Mouse (Mus musculus) heart, embryonic 15.5 days (tissue): ENCODE results near the gene 4933414I15Rik. TPM values are rescaled to one million over a fixed set of nuclear protein-coding genes. Genes with fewer than 3 reads are reported as not detected.

Source experiments
- ATAC-seq: fragments of 200-750 bp; cut with Nextera tagmentation; replicated peaks from 2 replicates; pipeline ENCODE4 v1.8.0; 2017; ENCODE audit warnings: low read depth, moderate TSS enrichment; ENCODE audit not compliant: insufficient number of reproducible peaks, insufficient read depth, low FRiP score
- H3K27ac ChIP-seq: fragments of 300-500 bp; sonication (generic); 2 replicates; pipeline ENCODE4 v1.5.1; 2015; ENCODE audit warnings: mild to moderate bottlenecking, inconsistent platforms
- H3K27me3 ChIP-seq: fragments of 300-500 bp; sonication (generic); 2 replicates; pipeline ENCODE4 v1.6.1; 2015; ENCODE audit warnings: inconsistent platforms
- H3K36me3 ChIP-seq: fragments of 300-500 bp; sonication (generic); 2 replicates; pipeline ENCODE4 v1.6.1; 2015; ENCODE audit warnings: mild to moderate bottlenecking, inconsistent platforms
- H3K4me1 ChIP-seq: fragments of 300-500 bp; sonication (generic); replicated peaks from 2 replicates; pipeline ENCODE4 v1.6.1; 2015; ENCODE audit warnings: inconsistent platforms
- H3K4me2 ChIP-seq: fragments of 300-500 bp; sonication (generic); 2 replicates; pipeline ENCODE4 v1.6.1; 2015; ENCODE audit warnings: inconsistent platforms, mild to moderate bottlenecking, moderate library complexity
- H3K4me3 ChIP-seq: fragments of 300-500 bp; sonication (generic); 2 replicates; pipeline ENCODE4 v1.5.1; 2015; ENCODE audit warnings: mild to moderate bottlenecking, inconsistent platforms
- H3K9ac ChIP-seq: fragments of 300-500 bp; sonication (generic); 2 replicates; pipeline ENCODE4 v1.6.1; 2015; ENCODE audit warnings: mild to moderate bottlenecking, inconsistent platforms
- H3K9me3 ChIP-seq: fragments of 300-500 bp; sonication (generic); replicated peaks from 2 replicates; pipeline ENCODE4 v1.6.1; 2016; ENCODE audit warnings: inconsistent platforms
- WGBS: fragments of 180-500 bp; shearing (Covaris S2); methylation state at CpG from one replicate; pipeline ENCODE4 v1.1.7; 2015; ENCODE audit warnings: mixed read lengths; 5-methylcytosine and 5-hydroxymethylcytosine counted together
- polyA plus RNA-seq: library from polyadenylated mRNA; unstranded; fragments of >200 nt; fragmentation: Nextera tagmentation; extraction: Ambion mirVana; gene quantifications from 2 replicates; pipeline ENCODE4 v1.2.1, GENCODE M21; 2015

The 4933414I15Rik gene
- polyA plus RNA-seq, 1 experiment from 2014 or later: not detected

DNA sequence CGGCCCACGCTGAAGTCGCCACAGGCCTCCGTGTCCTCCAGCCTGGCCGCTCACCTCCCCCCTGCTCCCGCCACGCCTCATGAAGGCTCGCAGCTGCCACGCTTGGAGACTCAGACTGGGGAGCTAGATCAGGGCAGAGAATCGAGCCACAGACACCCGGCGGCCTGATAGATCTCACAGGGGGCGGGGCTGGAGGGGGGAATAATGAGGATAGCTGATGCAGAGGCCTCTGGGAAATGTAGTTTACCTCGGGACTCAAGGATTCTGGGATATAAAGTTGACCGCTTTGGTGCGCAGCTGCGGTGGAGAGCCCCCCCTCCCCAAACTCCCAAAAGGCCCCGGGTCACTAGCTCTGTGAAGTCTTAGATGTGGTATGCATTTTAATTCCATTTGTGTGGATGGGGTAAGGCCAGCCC lies 12.1 kb downstream of the 4933414I15Rik start, which contains the start of gene Zfp354b:
Gene Zfp354b (minus strand): TSS at position 183 of the 416 bp plus-strand sequence.
- Histone ChIP-seq H3K4me2 (peak within 1 kb of the TSS; percentile 94), H3K9me3 (no peaks in the 10 kb centered on the region), H3K4me3 (peak within 1 kb of the TSS; percentile 86), H3K27me3 (0 out of 2 replicates have a peak, but pooled peaks cover 2% of the 10 kb centered on the region), H3K9ac (peak within 1 kb of the TSS; percentile 76), H3K4me1 (peaks cover 9% of the 10 kb centered on the region; the same call in 1 of the 2 replicates), H3K27ac (peak within 1 kb of the TSS; percentile 57), H3K36me3 (no peaks in the 10 kb centered on the region)
- ATAC-seq: peak; percentile 89
- WGBS: 2% methylated on average over 18 of the region's 18 CpGs

DNA sequence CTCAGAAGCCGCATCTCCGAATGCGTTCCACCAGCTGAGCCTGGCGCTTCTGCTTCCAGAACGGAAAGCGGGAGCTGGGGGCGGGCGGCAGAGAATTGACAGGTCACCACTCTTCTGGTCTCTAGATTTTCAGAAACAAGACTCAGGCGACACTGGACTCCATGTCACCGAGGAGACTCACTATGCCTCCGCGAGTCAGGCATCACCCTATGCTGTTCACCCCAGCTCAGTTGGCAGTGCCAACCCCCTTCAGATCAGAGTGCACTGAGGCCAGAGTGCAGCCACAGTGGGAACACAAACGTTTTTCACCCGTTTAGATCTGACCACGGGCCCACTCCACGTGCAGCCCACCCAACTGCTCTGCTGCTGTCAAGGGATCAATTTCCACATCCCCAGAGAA lies 12.5 kb downstream of the 4933414I15Rik start:
- peak overlapping the region; percentile 76 for H3K9ac ChIP-seq
- H3K36me3 ChIP-seq: no peaks in the 10 kb centered on the region
- H3K4me3 ChIP-seq: peak overlapping the region; percentile 86
- 0 out of 2 replicates have a peak, but pooled peaks cover 2% of the 10 kb centered on the region for H3K27me3 ChIP-seq
- ATAC-seq: peak; percentile 63
- H3K4me2 ChIP-seq: peak overlapping the region; percentile 94
- H3K4me1 ChIP-seq: peaks cover 9% of the 10 kb centered on the region; the same call in 1 of the 2 replicates
- H3K27ac ChIP-seq: peak overlapping the region; percentile 57
- WGBS: under 1% methylated on average over 16 of the region's 16 CpGs
- no peaks in the 10 kb centered on the region for H3K9me3 ChIP-seq

DNA sequence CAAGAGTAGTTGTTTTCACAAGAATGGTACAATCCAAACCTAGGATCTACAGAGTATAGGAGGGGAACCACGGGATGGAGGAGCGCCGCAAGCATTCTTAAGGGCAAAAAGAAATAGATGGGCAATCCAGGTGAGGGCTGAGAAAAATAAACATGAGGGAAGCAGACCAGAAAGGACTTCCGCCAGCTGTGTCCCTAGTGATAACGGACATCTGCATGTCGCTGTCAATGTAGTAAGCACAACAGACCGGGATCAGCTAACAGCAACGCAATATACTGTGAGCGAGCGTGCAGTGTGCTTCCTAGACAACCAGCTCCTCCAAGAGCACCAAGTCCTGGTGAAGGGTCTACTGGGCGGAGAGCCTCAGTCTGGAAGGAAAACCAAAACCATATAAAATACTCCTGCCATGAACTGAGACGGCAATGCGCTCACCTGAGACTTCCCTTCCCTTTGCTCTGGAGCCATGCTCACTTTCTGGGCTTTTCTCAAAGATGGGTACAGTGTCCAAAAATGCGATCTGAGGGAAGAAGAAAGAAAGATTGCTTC lies 13.0 kb downstream of the 4933414I15Rik start:
- Histone ChIP-seq H3K4me2 (peak overlapping the region; percentile 94), H3K4me1 (peaks cover 9% of the 10 kb centered on the region; the same call in 1 of the 2 replicates), H3K9me3 (no peaks in the 10 kb centered on the region), H3K27me3 (0 out of 2 replicates have a peak, but pooled peaks cover 1% of the 10 kb centered on the region), H3K4me3 (peak overlapping the region; percentile 86), H3K9ac (peak overlapping the region; percentile 76), H3K27ac (no peak overlapping the region), H3K36me3 (no peaks in the 10 kb centered on the region)
- 18% methylated on average over 14 of the region's 14 CpGs for WGBS
- no peak for ATAC-seq

DNA sequence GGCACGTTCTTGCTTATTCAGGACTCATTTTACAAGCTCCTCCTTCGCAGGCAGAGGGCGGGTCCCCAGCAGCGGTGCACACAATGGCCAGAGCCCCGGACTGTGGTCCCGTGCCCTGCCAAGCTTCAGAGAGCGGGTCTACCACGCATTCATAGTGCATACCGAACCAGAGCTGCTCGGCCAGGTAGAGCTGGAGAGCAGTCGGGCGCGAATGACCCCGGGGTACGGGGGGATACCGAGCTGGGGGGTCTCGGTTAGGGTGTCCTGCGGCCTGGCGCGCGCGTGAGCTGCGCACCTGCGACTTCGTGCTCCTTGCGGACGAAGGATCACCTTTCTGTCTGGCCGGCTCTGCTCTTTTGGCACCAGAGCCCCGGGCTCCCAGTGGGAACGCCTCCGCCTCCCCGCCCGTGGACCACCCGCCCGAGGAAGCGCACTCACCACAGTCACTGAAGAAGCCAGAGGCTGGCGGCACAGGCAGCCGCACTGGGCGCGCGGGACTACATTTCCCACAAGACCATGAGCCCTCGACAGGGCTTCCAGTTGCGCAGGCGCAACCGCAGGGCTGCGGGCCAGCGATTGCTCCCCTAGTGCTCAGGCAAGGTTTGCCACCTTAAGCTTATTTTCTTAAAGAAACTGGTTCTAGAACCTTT lies 27.8 kb downstream of the 4933414I15Rik start, which contains the start of gene Zfp2:
Gene Zfp2 (minus strand): TSS at position 495 of the 650 bp plus-strand sequence.
- peaks cover 3% of the 10 kb centered on the region; the same call in 1 of the 2 replicates for H3K4me1 ChIP-seq
- no peaks in the 10 kb centered on the region for H3K9me3 ChIP-seq
- ATAC-seq: peak; percentile 97
- peaks cover 14% of the 10 kb centered on the region for H3K36me3 ChIP-seq
- H3K4me2 ChIP-seq: peak within 1 kb of the TSS; percentile 67
- peak within 1 kb of the TSS; percentile 77 for H3K9ac ChIP-seq
- WGBS: under 1% methylated on average over 47 of the region's 47 CpGs
- H3K4me3 ChIP-seq: peak within 1 kb of the TSS; percentile 78
- H3K27me3 ChIP-seq: no peaks in the 10 kb centered on the region
- peak within 1 kb of the TSS; percentile 55 for H3K27ac ChIP-seq

DNA sequence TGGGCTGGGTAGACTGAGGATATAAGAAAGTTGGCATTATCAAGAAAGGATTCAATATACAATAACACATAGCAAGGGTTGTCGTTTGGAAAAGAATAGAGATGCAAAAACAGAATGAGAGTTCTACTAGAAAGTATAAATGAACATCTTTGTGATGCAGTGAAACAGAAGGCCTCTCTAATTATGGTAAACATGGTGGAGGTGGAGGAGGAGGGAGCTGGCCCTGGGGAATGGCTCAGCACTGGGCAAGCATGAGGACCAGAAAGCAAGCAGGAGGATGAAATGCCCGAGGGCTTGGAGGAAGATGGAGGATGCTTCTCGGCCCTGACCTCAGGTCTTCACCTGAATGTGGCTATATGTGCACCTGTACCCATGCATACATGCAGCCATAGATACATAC lies 29.1 kb downstream of the 4933414I15Rik start:
- 84% methylated on average over 3 of the region's 3 CpGs for WGBS
- Histone ChIP-seq H3K9me3 (no peaks in the 10 kb centered on the region), H3K9ac (no peak overlapping the region), H3K36me3 (peaks cover 27% of the 10 kb centered on the region), H3K4me2 (no peak overlapping the region), H3K27ac (no peak overlapping the region), H3K27me3 (no peaks in the 10 kb centered on the region), H3K4me1 (peaks cover 3% of the 10 kb centered on the region; the same call in 1 of the 2 replicates), H3K4me3 (no peak overlapping the region)
- no peak for ATAC-seq

DNA sequence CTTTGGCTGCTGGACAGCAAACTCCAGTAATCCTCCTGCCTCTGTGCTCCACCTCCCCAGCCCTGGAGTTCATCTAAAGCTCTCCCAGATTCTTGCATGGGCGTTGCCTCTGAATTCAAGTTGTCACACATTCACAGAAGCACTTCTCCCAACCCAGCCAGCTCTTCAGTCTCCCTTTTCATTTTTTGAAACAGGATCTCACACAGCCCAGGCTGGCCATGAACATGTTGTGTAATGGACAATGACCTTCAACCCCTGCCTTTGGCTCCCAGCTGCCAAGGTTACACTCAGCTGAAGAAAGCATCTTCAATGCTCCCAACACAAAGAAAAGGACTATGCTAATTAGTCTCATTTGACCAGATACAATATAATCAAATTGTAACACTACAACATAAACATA lies 30.3 kb downstream of the 4933414I15Rik start:
- Histone ChIP-seq H3K27ac (no peak overlapping the region), H3K9ac (no peak overlapping the region), H3K27me3 (no peaks in the 10 kb centered on the region), H3K36me3 (peaks cover 38% of the 10 kb centered on the region), H3K4me3 (no peak overlapping the region), H3K9me3 (no peaks in the 10 kb centered on the region), H3K4me2 (no peak overlapping the region), H3K4me1 (peaks cover 3% of the 10 kb centered on the region; the same call in 1 of the 2 replicates)
- ATAC-seq: no peak
- WGBS: 90% methylated on average over 1 of the region's 1 CpGs

DNA sequence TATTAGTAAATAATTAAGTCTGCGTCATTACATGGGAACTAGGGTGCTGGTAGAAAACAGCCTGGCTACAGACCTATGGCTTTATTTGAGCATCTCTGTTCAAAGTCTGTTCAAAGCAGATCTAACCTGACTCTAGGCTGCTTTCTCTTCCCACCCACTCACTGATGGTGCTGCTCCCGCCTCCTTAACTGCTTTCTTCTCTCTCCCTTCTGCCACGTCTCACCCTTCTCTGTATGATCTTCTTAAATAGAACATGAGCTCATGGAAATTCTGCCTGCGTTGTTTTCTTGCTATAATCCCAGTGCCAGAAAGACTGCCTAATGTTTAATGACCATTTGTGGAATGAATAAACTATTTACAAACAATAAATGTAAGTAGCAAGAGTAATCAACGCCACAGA lies 35.4 kb downstream of the 4933414I15Rik start:
- Histone ChIP-seq H3K4me1 (no peaks in the 10 kb centered on the region), H3K27me3 (no peaks in the 10 kb centered on the region), H3K4me3 (no peak overlapping the region), H3K36me3 (peaks cover 86% of the 10 kb centered on the region), H3K27ac (no peak overlapping the region), H3K9me3 (peaks cover 2% of the 10 kb centered on the region), H3K4me2 (no peak overlapping the region), H3K9ac (no peak overlapping the region)
- 83% methylated on average over 5 of the region's 5 CpGs for WGBS
- ATAC-seq: no peak

DNA sequence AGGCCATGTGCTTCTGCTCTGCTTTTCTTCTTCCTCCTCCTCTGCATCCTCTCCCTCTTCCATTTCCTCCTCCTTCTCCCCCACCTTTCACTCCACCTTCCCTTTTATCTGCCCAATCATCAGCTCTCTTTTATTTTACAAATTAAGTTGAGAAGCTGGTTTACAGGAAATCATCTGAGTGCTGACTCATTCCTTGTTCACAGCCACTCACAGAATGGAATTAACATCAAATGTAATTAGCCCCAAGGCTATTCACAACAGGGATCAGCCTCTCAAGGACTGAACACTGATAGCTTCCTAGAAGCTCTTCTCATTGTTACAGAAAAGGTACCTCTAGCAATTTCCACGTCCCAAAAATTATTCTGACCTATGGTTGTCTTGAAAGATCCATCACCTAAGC lies 46.2 kb downstream of the 4933414I15Rik start:
- Histone ChIP-seq H3K27me3 (no peaks in the 10 kb centered on the region), H3K4me2 (no peak overlapping the region), H3K36me3 (peaks cover 34% of the 10 kb centered on the region), H3K4me3 (no peak overlapping the region), H3K9ac (no peak overlapping the region), H3K4me1 (no peaks in the 10 kb centered on the region), H3K27ac (no peak overlapping the region), H3K9me3 (peaks cover 38% of the 10 kb centered on the region)
- WGBS: 67% methylated on average over 1 of the region's 1 CpGs
- ATAC-seq: no peak

DNA sequence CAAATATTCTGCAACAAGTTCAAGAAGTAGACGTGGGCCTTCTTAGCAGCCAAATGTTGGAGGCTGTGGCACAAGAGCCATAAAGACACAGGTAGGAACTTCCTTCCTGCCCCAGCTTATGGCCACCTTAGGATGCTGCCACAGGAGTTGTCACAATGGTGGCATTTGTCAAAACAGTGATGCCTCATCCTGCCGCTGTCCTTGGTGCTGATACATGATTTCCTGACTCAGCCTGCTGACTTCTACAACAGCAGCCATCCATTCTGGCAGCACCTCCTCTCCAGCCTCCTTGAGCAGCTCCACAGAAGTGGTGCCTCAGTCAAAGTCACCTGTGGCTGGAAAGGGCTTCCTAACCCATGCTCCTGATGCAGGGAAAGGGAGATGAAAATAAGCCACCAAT lies 51.1 kb downstream of the 4933414I15Rik start:
- Histone ChIP-seq H3K9me3 (peaks cover 1% of the 10 kb centered on the region; the same call in 1 of the 2 replicates), H3K4me1 (peaks cover 3% of the 10 kb centered on the region; the same call in 1 of the 2 replicates), H3K36me3 (no peaks in the 10 kb centered on the region), H3K27me3 (no peaks in the 10 kb centered on the region), H3K27ac (no peak overlapping the region), H3K4me2 (no peak overlapping the region), H3K9ac (no peak overlapping the region), H3K4me3 (no peak overlapping the region)
- 46% methylated on average over 2 of the region's 2 CpGs for WGBS
- ATAC-seq: no peak
